Mouse (Mus musculus): ENCODE measurements at regions not wholly inside any gene's neighbourhood (a gene's known extent, or its start where the extent isn't known, plus 50 kb on each side); places are given as distances from the start of the nearest gene placed in this dataset.

DNA sequence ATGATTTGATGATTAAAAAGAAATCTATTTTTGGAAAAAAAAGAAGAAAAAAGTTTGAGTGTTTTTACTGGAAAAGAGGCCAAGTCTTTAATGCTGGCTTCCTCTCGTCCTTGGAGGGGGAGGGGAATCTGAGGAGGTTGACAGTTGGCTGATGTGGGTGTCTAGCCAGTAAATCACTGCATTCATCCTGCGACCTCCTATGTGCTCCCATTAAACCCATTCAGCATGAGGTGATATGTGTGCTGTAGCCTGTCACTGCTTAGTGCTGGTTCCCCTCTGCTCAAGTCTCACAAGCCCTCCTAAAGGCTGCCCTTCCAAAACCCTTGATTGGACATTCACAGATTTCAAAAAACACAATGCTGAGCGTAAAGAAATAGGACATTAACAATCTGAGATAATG is 68.7 kb downstream of the Atoh1 start:
- H3K9me3 ChIP-seq: no peaks in the 10 kb centered on the region
- 0 out of 2 replicates have a peak, but pooled peaks cover 7% of the 10 kb centered on the region for H3K27me3 ChIP-seq
- H3K4me1 ChIP-seq: no peaks in the 10 kb centered on the region
- no peak for ATAC-seq (ENCODE audit: insufficient number of reproducible peaks, insufficient read depth, low FRiP score, low TSS enrichment)
- no peak overlapping the region for H3K27ac ChIP-seq
- no peak overlapping the region for H3K4me3 ChIP-seq
- 45% methylated on average over 3 of the region's 3 CpGs for WGBS
- no peak overlapping the region for H3K4me2 ChIP-seq (replicated peaks)
- no peaks in the 10 kb centered on the region for H3K36me3 ChIP-seq
- H3K9ac ChIP-seq: no peak overlapping the region

DNA sequence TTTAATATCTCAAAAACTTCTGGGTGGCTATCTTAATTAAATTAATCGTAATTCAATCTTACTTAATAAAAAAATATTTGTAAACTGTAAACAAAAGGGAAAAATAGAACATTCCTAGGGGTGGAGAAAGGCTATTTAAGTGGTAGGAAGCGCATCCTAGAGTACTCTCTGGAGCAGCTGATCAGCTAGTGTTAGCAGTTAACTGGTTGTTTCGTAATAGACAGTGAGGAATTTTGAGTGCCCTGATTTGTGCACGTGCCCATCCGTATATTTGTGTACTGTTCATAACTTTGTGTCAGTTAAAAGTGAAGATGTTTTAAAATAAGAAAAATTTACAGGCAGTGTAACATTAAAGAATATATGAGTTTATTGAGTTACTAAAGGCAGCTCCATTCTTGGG is 69.9 kb downstream of the Atoh1 start:
- Histone ChIP-seq H3K27ac (no peak overlapping the region), H3K36me3 (no peaks in the 10 kb centered on the region), H3K9me3 (no peaks in the 10 kb centered on the region), H3K4me3 (peak overlapping the region; percentile 38; the same call in 1 of the 2 replicates), H3K27me3 (0 out of 2 replicates have a peak, but pooled peaks cover 7% of the 10 kb centered on the region), H3K4me1 (no peaks in the 10 kb centered on the region), H3K9ac (no peak overlapping the region), H3K4me2 (replicated peaks) (peak overlapping the region; percentile 75)
- 59% methylated on average over 5 of the region's 5 CpGs for WGBS
- ATAC-seq (ENCODE audit: insufficient number of reproducible peaks, insufficient read depth, low FRiP score, low TSS enrichment): no peak

DNA sequence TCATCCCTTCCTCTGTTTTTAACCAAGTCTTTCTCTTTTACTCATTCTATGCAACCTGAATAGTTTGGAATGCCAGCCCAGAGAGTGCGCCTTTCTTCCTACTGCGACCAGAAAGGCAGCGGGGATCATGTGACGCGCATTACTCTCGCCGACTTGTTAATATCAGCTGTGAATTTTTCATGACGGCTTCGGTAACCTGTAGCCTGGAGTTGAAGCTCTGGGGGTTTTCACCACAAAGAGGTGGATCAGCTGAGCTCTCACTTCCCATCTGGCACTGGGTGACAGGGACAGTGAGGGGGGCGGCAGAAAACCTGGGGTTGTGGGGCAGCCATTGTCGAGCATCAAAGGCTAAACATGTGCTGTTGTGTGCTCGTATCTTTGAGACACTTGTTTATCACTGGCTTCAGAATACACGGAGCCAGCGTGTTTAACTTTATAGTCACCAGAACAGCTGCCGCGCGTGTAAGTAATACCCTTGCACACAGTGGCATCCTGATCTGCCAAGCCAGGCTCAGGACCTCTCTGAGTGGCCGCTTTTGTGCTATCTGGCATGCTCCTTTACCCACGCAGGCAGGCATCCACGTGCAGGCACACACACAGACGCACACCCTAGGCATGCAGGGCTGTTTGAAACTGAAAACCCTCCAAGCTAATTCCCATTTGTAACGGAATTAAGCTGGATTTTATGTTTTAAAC is 70.5 kb downstream of the Atoh1 start:
- H3K9ac ChIP-seq: 0 out of 2 replicates have a peak overlapping the region, but pooled peaks have one; percentile 12
- peak; percentile 71 for ATAC-seq (ENCODE audit: insufficient number of reproducible peaks, insufficient read depth, low FRiP score, low TSS enrichment)
- H3K4me1 ChIP-seq: no peaks in the 10 kb centered on the region
- H3K9me3 ChIP-seq: no peaks in the 10 kb centered on the region
- peak overlapping the region; percentile 38 for H3K4me3 ChIP-seq
- H3K36me3 ChIP-seq: no peaks in the 10 kb centered on the region
- no peak overlapping the region for H3K27ac ChIP-seq
- H3K27me3 ChIP-seq: 0 out of 2 replicates have a peak, but pooled peaks cover 7% of the 10 kb centered on the region
- H3K4me2 ChIP-seq (replicated peaks): peak overlapping the region; percentile 75
- 8% methylated on average over 22 of the region's 22 CpGs for WGBS

DNA sequence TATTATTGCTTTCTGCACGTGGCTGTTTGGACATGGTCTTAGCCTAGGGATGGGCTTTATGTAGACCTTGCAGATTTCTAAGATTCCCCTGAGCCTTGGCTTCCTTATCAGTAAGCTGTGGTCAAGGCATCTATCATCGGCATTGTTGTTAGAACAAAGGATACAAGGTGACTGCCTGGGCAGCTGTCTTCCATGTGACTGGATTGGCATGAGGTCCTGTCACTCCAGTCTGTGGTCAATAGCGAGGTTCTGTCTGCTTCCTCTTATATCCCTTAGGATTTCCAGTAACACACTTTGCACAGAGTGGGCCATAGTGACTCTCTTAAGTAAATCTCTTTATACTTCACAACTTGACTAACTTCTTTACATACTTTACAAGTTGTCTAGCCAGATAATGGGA is 72.0 kb downstream of the Atoh1 start:
- Histone ChIP-seq H3K9ac (no peak overlapping the region), H3K4me2 (replicated peaks) (no peak overlapping the region), H3K27ac (no peak overlapping the region), H3K27me3 (0 out of 2 replicates have a peak, but pooled peaks cover 7% of the 10 kb centered on the region), H3K36me3 (no peaks in the 10 kb centered on the region), H3K9me3 (no peaks in the 10 kb centered on the region), H3K4me1 (no peaks in the 10 kb centered on the region), H3K4me3 (no peak overlapping the region)
- WGBS: 50% methylated on average over 3 of the region's 3 CpGs
- no peak for ATAC-seq (ENCODE audit: insufficient number of reproducible peaks, insufficient read depth, low FRiP score, low TSS enrichment)

- Histone ChIP-seq H3K4me2 (replicated peaks) (no peak overlapping the region), H3K4me3 (no peak overlapping the region), H3K4me1 (no peaks in the 10 kb centered on the region), H3K27me3 (no peaks in the 10 kb centered on the region), H3K9me3 (no peaks in the 10 kb centered on the region), H3K36me3 (no peaks in the 10 kb centered on the region), H3K9ac (no peak overlapping the region), H3K27ac (no peak overlapping the region)
- no peak for ATAC-seq (ENCODE audit: insufficient number of reproducible peaks, insufficient read depth, low FRiP score, low TSS enrichment)
- WGBS: 95% methylated on average over 1 of the region's 1 CpGs
Measured at GRCm38 (mm10) chr6:64815115-64815514, 86.2 kb downstream of the Atoh1 start.

- H3K4me1 ChIP-seq: no peaks in the 10 kb centered on the region
- no peak for ATAC-seq (ENCODE audit: insufficient number of reproducible peaks, insufficient read depth, low FRiP score, low TSS enrichment)
- no peak overlapping the region for H3K4me3 ChIP-seq
- 79% methylated on average over 4 of the region's 4 CpGs for WGBS
- H3K4me2 ChIP-seq (replicated peaks): no peak overlapping the region
- no peak overlapping the region for H3K9ac ChIP-seq
- no peak overlapping the region for H3K27ac ChIP-seq
- H3K36me3 ChIP-seq: no peaks in the 10 kb centered on the region
- no peaks in the 10 kb centered on the region for H3K9me3 ChIP-seq
- no peaks in the 10 kb centered on the region for H3K27me3 ChIP-seq
Measured at GRCm38 (mm10) chr6:64849097-64849648, 120.2 kb downstream of the Atoh1 start.

DNA sequence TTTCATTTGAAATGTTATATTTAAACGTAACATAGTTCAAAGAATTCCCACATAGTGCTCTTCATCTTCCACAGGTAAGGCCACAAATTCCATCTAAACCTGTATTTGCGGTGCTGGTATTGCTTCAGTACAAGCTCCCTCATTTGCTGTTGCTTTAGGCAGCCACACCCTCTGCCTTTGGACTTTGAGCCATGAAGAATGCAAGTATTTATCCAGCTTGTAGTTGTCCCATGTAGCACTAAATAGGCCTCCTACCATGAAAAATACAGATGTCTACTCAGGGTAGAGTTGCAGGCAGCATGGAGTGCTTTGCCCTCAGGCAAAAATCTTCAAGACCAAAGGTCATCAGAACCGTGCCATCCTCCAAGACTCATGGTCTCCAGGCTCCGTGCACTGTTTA is 134.0 kb downstream of the Atoh1 start:
- Histone ChIP-seq H3K4me2 (replicated peaks) (no peak overlapping the region), H3K9me3 (no peaks in the 10 kb centered on the region), H3K4me1 (no peaks in the 10 kb centered on the region), H3K4me3 (no peak overlapping the region), H3K27me3 (no peaks in the 10 kb centered on the region), H3K27ac (no peak overlapping the region), H3K36me3 (no peaks in the 10 kb centered on the region), H3K9ac (no peak overlapping the region)
- no peak for ATAC-seq (ENCODE audit: insufficient number of reproducible peaks, insufficient read depth, low FRiP score, low TSS enrichment)
- WGBS: 56% methylated on average over 4 of the region's 4 CpGs

- Histone ChIP-seq H3K4me3 (no peak overlapping the region), H3K27ac (no peak overlapping the region), H3K4me1 (no peaks in the 10 kb centered on the region), H3K9me3 (no peaks in the 10 kb centered on the region), H3K36me3 (no peaks in the 10 kb centered on the region), H3K4me2 (replicated peaks) (no peak overlapping the region), H3K27me3 (no peaks in the 10 kb centered on the region), H3K9ac (no peak overlapping the region)
- ATAC-seq (ENCODE audit: insufficient number of reproducible peaks, insufficient read depth, low FRiP score, low TSS enrichment): no peak
- WGBS: 85% methylated on average over 5 of the region's 5 CpGs
Measured at GRCm38 (mm10) chr6:64896420-64896819, 146.0 kb upstream of the Smarcad1 start.

Measured in embryonic facial prominence, embryonic 12.5 days (tissue).